Mouse (Mus musculus) frontal cortex, postnatal 10 days (tissue): ENCODE measurements around the gene Rprml.
"Not testable (repeated sequence)": the region's sequence is repeated elsewhere in the genome, so short reads cannot be mapped to it uniquely, and the experiment has no call there.

Experiments used
- DNase-seq, 2 experiments: peaks; one replicate each; pipeline ENCODE4 v3.0.0; 2022; ENCODE audit warnings: low spot score in 2 of 2, mixed read lengths in 1 of 2

The Rprml gene

DNA sequence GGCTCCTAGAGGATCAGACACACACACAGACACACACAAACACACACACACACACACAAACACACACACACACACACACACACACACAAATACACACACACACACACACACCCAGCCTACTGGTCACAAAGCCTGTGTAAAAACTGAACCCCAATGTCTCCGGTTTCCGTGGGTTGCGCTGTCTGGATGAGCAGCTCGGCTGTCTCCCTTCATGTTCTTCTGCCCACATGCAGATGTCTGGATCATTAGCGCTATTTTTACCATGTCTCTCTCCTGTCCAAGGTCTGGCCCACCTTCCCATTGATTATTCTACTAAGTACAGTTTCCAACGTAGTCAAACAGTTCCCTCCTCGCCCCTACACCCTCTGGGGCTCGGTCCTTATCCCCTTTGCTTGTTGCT lies 13.7 kb downstream of the Rprml start:
- DNase-seq: no peak

DNA sequence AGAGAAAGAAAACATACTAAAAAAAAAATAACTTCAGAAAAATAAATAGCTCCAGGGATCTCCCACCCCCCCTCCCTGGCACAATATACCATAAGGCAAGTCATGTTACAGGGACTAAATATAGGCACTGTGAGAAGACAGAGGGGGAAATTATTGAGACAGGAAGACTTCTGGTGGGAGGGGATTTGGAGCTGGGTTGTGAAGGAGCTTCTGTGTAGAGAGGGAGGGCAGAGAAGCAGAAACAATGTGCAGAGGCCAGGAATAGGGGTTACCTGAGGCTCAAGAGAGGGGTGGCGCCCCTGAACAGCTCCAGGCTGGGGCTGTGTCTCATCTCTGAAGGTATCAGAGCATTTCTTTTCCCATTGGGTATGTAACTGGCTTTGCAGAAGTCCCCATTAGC lies 16.3 kb downstream of the Rprml start:
- DNase-seq: no peak

DNA sequence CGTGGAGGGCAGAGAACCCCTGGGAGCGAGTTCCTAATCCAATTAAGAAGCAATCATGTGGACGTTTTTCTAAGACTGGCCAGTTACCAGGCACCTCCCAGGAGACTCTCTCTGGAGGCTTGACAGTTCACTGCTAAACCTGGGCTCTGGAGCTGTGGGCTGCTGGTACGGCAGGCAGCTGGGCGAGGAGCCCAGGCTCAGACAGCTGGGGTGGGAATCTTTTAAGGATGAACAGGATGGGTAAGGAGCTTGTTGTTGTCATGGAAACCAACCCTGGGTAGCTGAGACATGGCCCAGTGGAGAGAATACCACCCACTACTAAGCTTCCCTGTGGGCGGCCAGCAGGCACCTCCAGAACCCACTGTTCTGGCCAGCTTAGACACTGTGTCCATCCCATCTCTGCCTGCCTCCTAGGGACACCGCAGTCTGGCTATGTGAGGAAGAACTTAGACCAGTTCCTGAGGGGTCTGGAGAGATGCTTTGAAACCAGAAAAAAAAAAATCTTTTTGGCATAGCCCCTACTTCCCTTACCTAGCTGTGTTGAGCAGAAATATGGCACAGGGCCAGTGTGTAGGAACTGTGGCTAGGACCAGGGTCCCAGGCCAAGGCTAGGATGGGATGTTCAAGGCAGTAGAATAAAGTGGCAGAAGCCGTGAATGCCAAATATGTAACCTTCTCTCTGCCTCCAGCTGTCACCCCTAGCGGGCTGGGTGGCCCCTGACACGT lies 17.0 kb downstream of the Rprml start:
- peak; percentile 72 to 91 for DNase-seq

DNA sequence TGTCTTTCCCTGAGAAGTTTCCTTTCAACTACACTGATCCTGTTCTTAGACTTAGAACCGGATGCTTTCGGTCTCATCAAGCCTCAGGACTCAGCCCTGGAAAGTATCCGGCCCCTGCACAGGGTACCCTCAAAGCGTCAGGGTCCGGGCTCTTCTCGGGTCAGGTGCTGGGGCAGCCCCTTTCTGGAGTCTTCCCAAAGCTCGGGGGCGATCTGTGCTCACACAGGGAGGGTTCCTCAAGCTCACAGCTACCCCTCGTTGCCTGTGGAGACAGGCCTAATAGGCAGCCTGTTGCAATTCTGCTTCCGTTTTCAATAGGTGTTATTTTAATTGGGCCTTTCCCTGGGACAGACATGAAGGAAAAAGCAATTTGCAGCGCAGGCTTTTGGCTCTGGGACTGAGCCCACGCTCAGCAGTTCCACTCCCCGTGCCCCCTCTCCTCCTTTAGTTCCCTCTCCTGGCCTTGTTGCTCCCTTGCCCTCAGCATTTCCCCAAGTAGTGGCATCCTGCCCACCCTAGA lies 17.6 kb downstream of the Rprml start:
- DNase-seq: no peak

DNA sequence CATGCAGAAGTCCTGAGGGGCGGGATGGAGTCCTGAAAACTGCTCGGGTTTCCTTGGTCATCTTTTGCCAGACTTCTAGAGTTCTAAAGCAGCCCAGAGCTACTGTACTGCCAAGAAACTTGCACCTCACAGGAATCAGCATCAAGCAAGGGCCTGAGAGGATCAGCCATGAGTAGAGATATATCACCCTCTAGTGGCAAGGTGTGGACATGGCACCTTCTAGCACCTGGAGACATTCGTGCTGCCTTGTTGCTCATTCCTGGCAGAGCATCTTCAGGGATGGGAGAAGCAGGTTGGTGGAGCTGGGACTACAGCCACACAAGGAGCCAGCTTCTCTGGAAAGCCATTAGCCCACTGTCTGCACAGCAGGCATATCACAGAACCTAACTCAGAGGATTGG lies 26.2 kb downstream of the Rprml start:
- DNase-seq: peak in 1 of 2 experiments; percentile 68

DNA sequence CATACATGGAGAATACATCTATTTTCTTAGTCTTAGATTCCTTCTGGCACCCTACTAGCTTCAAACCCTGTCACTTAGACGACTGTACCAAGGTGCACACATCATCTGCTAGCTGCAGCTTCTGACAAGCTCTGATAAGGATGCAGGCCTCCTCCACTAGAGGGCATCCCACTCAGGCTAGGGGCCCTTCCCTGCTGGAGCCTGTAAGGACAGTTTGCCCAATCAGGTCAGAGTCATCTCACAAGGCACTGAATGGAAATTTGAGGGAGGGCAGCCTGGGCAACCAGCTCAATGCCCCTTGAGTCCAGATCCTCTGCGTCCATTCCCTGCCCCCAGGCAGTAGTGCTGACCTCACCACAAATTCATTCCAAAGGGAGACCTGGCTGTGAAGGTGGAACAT lies 27.7 kb downstream of the Rprml start:
- DNase-seq: not testable (repeated sequence)

DNA sequence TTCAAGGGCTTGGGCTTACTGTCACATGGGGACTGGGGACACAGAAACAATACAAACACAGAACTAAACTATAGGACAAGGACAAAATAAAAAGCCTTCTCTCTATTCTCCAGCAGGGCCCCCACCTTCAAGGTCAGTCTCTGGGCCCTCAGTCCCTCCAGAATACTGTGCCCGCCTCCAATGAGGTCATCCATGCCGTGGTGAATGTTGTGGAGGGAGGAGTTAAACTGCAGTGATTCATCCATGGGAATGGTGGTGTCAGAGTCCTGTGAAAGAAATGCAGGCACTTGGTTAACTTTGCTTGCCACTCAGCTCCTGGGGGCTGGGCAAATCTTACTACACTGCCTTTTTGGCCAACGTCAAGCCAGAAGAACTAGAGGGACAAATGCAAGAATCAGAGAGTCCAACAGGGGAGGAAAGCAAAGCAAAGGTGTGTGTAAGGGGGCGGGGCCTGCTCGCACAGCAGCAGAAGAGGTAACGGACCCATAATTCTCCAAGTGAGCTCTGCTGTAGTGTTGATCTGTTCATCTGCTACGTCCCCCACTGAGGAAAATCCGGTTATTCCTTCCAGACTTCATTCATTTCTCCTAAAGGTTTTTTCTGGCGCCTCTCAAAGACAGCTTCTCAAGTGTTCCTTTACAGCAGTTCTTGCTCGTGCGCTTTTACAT lies 34.4 kb downstream of the Rprml start:
- DNase-seq: no peak

DNA sequence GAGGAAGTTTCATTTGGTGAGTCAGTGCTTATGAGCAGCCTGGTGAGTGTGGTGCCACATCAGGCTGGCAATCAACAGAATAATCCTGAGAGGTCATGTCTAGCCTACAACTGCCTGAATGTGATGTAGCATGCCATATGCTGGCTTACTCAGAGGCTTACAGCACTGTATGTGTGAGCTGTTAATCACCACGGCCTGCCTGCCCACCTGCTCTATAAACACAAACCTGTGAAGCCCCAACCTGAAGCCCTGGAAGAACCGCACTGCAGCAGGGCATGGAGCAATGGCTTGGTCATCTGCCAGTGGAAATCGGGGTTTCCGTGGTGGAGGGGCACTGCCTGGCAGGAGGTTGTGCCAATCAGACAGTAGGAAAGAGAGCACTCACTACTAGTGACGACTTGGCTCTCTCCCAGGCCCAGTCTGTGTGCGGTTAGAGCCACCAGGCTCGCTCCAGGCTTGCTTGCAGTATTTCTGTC lies 35.9 kb downstream of the Rprml start:
- DNase-seq: no peak

DNA sequence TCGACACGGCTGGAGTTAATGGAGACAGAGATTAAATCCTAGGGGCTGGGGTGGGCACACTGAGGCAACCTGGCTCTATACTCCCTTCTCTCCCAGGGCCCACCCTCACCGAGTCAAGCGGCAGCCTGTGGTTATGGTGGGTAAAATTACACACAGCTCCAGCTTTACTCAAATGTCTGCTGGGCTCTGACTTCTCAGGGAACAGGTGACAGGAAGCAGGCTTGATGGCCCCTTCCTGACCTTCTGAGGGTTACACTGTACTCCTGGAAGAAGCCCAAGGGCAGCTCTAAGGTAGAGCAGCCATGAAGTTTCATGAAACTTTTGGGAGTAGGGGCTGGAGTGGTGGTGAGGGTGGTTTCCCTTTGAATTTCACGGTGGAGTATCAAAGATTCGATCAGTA lies 37.3 kb downstream of the Rprml start:
- no peak for DNase-seq

DNA sequence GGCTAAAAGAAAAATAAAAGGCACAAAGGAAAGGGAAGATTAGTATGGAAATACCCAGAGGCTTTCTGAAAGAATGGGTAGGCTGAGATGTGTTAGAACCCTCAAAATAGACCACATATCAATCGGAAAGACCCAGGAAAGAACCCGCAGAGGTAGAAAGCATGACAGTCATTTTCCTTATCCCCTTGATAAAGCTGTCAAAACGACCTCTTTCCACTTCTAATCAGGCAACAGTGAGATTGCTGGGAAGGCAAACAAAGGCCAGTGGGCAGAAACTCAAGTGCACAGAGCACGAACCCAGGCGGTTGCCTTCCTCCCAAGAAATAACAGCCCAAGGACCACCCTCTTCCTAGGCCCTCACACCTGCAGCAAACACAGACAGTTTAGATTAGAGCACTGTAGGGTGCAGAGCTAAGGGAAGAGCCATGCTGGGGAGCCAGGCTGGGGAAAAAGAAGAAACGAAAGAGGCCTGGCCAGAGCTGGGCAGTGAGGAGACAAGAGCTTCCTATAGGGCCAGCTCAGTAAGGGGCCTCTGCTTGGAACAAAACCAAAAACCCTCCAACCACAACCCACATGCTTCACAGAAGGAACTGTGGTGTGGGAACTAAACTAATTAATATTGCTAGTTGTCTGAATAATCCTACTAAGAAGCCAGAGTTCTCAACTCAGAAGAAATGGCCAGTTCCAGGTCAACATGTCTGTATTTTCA lies 39.1 kb downstream of the Rprml start:
- no peak for DNase-seq

DNA sequence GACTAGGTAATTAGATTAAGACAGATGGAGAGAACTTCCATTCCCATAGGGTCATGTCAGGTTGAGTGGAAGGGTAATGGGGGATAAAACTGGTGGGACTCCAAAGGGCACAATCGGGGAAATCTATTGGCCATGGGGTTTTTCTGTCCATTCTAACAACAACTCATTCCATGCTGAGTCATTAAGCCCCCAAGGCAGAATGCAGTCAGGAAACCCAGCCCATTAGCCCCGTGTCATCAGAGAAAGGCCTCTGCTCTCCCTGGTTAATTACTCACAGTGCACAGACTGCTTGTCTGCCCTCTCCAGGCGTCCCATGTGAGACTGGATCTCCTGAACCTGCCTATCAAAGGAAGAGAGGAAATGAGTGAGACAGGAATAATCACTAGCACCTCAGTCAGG lies 39.6 kb downstream of the Rprml start:
- DNase-seq: no peak

DNA sequence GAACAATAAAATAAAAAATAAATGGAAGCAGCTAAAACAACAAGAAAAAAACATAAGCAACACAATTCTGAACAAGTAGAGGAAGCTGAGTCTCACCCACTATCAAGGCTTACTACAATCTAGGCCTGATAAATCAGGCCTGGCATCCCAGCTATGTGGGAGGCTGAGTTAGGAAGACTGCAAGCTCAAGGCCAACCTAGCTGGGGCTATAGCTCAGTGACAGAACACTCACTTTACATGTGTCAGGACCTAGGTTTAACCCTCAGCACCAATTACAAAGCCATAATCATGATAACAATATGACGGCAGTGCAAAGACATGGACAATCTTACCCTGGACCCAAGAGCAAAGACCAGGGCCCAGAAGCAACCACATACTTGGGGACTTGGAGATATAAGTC lies 41.7 kb downstream of the Rprml start:
- no peak for DNase-seq

DNA sequence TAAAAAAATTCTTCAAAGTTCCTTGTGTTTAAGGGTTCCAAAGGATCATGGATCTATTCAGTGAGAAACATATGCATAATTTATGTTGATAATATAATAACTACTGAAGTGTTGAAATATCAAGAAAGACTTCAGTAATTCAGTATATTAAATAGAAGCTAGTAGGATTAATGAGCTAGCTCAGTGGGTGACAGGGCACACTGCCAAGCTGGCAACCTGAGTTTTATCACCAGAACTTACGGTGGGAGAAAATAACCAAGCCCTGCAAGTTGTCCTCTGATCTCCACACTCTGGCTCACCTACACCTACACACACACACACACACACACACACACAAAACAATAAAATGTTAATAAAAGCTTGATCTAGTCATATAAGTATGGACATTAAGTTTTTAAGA lies 43.9 kb downstream of the Rprml start:
- no peak for DNase-seq

DNA sequence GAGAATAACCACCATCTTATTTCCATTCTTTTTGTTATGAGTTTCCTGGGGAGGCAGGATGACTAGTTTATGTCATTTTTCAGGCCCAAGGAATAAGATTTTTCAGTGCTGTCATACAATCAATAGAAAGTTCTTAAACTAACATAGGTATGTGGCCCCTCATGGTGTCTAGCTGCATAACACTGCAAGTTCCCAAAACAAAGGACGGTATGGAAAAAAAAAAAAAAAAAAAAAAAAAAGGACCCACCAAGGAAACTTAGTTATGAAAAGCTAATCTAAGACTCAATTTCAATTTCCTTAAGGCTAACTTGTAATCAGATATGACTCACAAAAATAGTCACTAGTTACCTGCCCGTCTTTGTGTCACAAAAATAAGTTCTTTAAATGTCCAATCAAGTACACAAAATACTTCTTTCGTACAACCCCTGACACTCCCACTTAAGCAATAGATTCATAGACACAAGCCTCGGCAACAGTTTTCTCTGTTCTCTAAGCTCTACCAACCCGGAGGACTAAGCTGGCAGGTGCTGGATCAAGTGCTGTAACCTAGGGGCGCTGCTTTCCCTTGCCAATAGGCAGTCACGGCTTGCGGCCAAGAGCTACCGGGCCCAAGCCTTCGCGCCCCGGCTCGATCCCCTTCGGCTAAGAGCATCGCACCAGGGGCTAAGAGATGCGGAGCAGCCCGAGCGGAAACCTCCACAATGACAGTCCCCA lies 47.6 kb downstream of the Rprml start:
- no peak for DNase-seq

DNA sequence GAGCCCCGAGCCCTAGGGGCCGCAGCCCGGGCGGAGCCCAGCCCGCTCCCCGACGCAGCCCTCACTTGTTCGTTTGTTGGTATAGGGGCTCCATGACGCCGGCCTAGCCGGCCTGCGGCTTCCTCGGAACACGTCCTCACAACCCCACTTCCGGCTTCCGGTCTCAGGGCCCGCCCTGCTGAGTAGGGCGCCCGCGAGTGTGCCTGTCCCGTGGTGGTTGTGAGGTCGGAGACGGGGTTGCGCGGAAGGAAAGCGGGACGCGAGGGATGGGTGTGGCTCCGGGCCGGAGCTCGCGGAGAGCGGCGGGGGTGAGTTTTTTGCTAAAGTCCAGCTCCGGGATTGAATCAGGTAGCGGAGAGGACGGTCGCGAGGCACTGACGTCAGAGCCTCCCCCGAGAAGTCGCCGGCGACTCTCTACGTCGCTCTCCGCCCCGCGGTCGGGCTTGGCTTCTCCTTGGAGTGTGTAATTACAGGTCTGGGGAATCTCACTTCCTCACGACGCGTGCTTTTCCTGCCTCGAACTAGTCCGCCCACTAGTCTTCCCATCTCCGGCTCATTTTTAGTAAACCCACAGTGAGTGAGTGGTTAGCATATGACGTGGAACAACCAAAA lies 48.3 kb downstream of the Rprml start, which contains the start of gene Gosr2:
Gosr2 (minus strand) TSS at position 334 of the 612 bp plus-strand sequence.
- peak; percentile 80 to 89 for DNase-seq

DNA sequence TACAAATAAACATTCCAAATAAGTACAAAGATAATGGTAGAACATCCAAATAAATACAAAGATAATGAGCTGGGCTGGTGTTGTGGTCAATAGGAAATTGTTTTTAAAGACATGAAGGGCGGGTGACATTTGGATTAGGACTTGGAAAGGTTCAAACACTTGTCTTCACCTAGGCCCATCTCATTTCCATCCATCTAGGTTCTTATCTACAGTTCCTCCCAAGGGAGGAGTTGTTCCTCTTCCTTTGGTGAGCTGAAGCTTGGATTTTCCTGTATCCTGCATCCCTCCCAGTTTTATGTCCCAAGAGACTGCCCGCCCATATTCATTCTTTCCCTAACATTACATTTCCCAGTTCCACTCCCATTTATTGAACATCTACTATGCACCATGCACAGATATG lies 48.9 kb downstream of the Rprml start:
- no peak for DNase-seq
